Mouse (Mus musculus) C2C12 (cell line): ENCODE data around the gene Hydin.

ENCODE experiments used
- CEBPB ChIP-seq: IDR thresholded peaks from one replicate; pipeline ENCODE4 v1.6.1; 2011; ENCODE audit warnings: low read depth, mild to moderate bottlenecking, control low read depth, moderate library complexity
- CTCF ChIP-seq: IDR thresholded peaks from one replicate; pipeline ENCODE4 v1.5.1; 2011; ENCODE audit not compliant: control insufficient read depth, insufficient read depth, insufficient read length
- MYOD1 ChIP-seq: IDR thresholded peaks from one replicate; pipeline ENCODE4 v1.6.1; 2011; ENCODE audit warnings: low read depth; ENCODE audit not compliant: control insufficient read depth, insufficient read length
- USF1 ChIP-seq: IDR thresholded peaks from one replicate; pipeline ENCODE4 v1.6.1; 2011; ENCODE audit warnings: low read depth, mild to moderate bottlenecking, control low read depth, moderate library complexity

DNA sequence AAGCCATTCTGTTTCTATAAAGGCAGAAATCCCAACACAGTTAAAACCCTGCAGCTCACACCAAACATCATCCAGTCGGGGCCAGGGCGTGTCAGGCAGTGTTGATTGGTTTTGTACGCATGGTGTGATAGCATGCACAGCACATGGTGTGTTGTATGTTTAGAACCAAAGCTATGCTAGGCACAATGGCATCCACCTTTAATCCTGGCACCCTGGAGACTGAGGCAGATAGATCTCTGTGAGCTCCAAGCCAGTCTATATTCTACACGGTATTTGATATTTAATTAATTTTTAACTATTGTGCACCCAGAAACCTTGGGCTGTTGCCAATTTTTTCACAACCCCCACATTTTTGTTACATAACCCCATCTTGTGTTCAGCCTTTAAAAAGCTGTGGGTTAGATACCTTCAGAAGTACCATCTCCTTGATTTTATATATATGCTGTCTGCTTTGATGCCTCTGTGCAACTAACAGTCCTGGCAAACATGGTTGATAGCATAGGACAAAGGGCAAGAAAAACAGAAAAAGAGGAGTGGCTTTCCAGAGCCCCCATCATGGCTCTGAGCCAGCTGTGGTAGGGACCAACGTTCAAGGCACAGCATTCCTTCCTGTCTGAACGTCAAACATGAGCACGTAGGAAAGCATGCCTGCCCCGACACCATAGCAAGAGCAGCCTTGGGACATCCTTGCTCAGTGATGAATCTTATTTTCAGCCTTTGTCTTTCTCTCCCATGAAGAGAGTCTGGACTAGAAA is 263.4 kb downstream of the Hydin start:
- no peak for TF ChIP-seq MYOD1
- TF ChIP-seq CTCF: no peak
- TF ChIP-seq USF1: no peak
- no peak for TF ChIP-seq CEBPB
